Mouse (Mus musculus) left cerebral cortex, adult 2 months (tissue): ENCODE data around the gene Tpcn1. TPM values are rescaled to one million over a fixed set of nuclear protein-coding genes. Genes with fewer than 3 reads are reported as not detected.
A peak's percentile ranks its signal among the peaks of the same experiment; 100 is the strongest.

Experiments
- DNase-seq, 2 experiments: peaks; one replicate each; pipeline ENCODE4 v3.0.0; 2021 to 2022; ENCODE audit warnings: low spot score in 2 of 2, mixed read lengths in 1 of 2; ENCODE audit errors: extremely low spot score in 1 of 2
- H3K27ac ChIP-seq: fragments of 200-600 bp; 2 replicates; pipeline ENCODE4 v1.8.1; 2022
- H3K4me3 ChIP-seq: fragments of 200-600 bp; 2 replicates; pipeline ENCODE4 v1.8.1; 2022
- CTCF ChIP-seq: fragments of 200-600 bp; IDR thresholded peaks from 2 replicates; pipeline ENCODE4 v1.8.1; 2022; ENCODE audit warnings: antibody characterized with exemption, mild to moderate bottlenecking, moderate library complexity
- intact Hi-C: fragments of 180-260 bp; cut with DNase I; formaldehyde crosslinking; loops from one replicate; pipeline ENCODE4 v1.15.1; 2025
- total RNA-seq, 2 experiments: library from RNA; stranded (reverse); gene quantifications; 2 replicates each; pipeline ENCODE4 v1.2.3; 2021

The Tpcn1 gene
- total RNA-seq, 2 experiments from 2014 or later, result 36.8 to 42.1 TPM

DNA sequence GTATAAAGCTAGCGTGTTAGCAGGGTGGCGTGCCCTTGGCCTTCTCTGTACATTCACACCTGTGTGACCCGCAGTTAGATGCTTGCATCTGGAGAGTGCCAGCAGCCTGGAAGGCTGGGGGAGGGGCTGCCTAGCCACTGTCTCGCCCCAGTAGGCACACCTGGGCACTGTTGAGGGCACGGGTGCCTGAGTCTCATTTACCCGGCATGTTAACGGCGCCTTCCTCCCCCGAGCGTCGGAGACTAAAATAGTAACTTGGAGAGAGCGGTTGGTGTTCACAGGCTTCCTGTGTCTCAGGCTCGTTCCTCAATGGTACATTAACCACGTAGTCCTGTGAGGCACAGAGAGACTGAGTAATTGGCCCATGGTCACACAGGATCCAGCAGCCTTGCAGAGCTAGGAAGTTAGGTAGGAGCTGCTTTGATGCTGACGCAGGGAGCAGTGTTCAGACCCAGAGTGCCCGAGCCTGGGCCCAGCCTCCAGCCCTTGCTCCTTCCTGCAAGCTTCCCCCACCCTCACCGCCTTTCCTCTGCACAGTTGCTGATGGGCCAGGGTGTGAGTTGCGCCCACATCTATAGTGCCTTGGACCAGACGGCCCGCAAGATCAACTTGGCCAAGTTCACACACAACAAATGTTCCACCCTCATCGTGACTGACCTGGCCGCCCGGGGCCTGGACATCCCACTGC, 32.7 kb upstream of the Tpcn1 start:
- Histone ChIP-seq H3K4me3 (no peak overlapping the region), H3K27ac (peak overlapping the region; percentile 42)
- intact Hi-C loops, result no loop called here
- peak in 1 of 2 experiments; percentile 28 for DNase-seq
- no peak for TF ChIP-seq CTCF

DNA sequence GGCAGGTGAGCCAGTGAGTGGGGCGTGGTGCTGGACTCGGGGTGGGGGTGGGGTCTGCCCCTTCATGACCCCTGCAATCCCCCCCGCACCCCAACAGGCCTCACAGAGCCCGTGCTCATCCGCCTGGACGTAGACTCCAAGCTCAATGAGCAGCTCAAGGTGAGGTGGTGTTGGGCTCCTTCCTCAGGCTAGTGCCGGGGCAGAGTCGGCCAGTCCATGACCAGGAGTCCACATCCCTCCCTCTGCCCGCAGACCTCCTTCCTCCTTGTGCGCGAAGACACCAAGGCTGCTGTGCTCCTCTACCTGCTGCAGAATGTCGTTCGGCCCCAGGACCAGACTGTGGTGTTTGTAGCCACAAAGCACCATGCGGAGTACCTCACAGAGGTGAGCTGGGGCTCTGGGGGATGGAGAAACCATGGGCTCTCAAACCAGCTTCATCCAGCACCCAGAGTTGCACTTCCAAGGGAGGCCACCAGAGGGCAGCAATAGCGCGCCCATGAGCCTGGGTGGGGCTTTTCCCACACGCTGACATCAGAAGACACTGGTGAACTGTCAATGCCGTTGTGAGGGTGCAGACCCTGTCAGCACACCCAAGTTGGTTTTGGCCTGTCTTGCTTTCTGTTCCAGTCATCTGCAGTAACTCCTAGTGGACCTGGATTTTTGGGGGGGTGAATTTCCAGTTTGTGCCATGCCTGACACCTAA, 32.1 kb upstream of the Tpcn1 start:
- TF ChIP-seq CTCF, result peak; percentile 99
- intact Hi-C loops, result loop anchor here (1.0 kb wide), 4 partner anchors 28 to 126 kb away; partner anchors contain the start of gene Rasal1
- DNase-seq, result peak; percentile 83 to 94
- Histone ChIP-seq H3K4me3 (no peak overlapping the region), H3K27ac (peak overlapping the region; percentile 42)

DNA sequence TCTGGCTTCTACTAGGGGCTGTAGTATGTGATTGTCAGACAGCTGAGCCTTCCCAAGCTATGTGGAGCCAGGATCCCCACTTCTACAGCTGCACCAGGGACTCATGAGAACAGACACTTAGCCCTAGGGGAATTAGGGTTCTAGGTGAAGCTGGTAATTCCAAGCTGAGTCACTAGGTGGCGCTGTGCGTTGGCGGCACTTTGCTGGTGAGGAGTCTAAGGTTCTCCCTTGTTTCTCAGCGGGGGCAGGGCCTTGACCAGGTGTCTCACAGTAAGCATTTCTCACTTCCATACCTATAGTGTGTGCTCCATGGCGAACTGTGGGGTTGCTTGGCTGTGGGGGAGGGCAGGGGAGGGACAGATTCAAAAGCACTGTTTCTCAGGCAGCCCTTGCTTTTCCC, 30.7 kb upstream of the Tpcn1 start:
- peak in 1 of 2 experiments; percentile 82 for DNase-seq

DNA sequence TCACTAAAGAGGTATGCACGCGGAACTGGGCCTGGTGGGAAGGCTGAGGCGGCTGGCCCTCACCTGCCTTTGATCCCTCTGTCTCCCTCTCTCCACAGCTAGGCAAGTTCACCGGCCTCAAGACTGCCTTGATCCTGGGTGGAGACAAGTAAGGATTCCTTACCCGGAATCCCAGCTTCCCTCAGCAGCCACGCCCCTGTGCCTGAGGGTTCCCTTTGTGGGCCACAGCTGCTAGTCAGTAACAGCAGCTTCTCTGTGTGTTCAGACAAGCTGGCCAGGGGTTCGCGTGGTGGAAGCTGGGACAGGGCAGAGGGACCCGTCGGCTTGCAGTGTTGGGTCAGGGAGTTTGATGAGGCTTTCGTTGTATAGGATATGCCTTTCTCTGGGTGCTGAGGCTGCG, 30.3 kb upstream of the Tpcn1 start:
- intact Hi-C loops, result no loop called here
- DNase-seq, result no peak
- TF ChIP-seq CTCF, result no peak

More for the DNA sequence above, 30.7 kb upstream of the Tpcn1 start:
- Histone ChIP-seq H3K4me3 (no peak overlapping the region), H3K27ac (no peak overlapping the region)
- intact Hi-C loops, result no loop called here
- peak; percentile 83 for TF ChIP-seq CTCF

DNA sequence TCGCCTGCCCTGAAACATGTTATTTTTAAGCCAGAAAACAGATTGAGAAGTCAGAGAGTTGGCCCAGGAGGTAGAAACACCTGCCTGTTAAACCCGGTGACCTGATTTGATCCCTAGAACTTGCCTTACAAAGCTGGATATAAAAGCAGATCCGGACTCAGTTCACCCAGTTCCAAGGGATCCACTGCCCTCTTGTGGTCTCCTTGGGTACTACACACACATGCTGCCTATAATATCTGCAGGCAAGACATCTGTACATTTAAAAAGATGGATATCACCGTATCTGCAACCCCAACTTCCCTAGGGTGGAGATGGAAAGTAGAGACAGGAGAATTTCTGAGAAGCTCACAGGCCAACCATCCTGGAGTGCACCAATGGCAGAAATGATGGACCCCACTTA, 27.4 kb upstream of the Tpcn1 start:
- intact Hi-C loops, result no loop called here
- peak; percentile 56 for TF ChIP-seq CTCF
- Histone ChIP-seq H3K4me3 (no peak overlapping the region), H3K27ac (no peak overlapping the region)
- no peak for DNase-seq

More for the DNA sequence above, 30.3 kb upstream of the Tpcn1 start:
- no peak overlapping the region for H3K27ac ChIP-seq
- no peak overlapping the region for H3K4me3 ChIP-seq

DNA sequence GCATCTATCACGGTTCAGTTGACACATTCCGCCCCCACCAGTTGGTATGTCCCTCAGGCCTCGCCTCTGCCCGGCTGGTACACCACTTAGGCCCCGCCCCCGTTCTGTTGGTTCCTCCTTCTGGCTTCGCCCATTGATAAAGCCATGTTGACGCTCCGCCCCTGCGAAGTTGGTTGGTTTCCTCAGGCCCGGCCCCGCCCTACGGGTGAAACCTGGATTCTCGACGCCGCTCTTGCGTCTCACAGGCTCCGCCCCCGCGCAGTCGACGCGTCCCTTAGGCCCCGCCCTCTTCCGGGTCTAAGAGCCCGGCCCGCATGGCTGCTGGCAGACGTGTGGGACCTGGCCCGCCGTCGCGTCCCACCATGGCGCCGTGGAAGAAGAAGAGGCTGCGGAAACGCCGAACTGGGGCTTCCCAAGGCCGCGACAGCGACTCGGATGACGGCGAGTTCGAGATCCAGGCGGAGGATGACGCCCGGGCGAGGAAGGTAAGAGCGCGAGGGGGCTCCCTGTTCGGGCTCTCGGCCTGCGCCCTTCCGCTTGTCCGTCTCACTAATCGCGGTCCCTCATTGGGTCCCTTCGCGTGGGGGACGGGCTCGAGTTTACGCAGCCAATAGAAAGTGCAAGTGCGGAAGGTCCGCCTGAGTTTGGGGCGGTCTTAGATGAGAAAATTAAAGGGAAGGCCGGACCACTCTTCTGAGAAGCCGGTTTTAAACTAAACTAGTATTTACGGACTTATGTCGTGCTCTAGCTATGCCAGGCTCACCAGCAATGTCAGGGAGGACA, 24.5 kb upstream of the Tpcn1 start:
- peak; percentile 99 to 100 for DNase-seq
- intact Hi-C loops, result no loop called here
- no peak for TF ChIP-seq CTCF

DNA sequence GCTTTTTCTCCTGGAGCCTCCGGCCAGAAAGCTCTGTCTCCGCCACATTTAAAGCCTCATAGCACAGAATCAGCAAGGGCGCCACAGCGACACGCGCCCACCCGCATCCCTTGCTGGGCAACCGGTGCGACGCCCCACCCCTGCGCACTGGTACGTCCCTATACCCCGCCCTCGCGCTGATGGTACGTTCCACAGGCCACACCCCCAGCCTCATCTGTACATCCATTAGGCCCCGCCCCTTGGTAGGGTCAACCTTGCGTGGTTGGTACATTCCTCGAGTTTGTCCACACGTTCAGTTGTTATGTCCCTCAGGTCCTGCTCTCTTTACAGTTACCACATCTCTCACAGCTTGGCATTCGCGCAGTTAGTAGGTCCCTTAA, 24.0 kb upstream of the Tpcn1 start, which contains the start of the genes Rita1 and Ddx54:
Gene Rita1 (minus strand): TSS at position 148 of the 380 bp plus-strand sequence.
Gene Ddx54 (plus strand): TSS at position 298 of the 380 bp plus-strand sequence.
- Histone ChIP-seq H3K27ac (peak within 1 kb of the TSS; percentile 100), H3K4me3 (peak within 1 kb of the TSS; percentile 74)
- peak; percentile 97 to 99 for DNase-seq
- intact Hi-C loops, result no loop called here
- no peak for TF ChIP-seq CTCF

More for the DNA sequence above, 24.5 kb upstream of the Tpcn1 start:
- Histone ChIP-seq H3K27ac (peak overlapping the region; percentile 100), H3K4me3 (peak overlapping the region; percentile 74)

DNA sequence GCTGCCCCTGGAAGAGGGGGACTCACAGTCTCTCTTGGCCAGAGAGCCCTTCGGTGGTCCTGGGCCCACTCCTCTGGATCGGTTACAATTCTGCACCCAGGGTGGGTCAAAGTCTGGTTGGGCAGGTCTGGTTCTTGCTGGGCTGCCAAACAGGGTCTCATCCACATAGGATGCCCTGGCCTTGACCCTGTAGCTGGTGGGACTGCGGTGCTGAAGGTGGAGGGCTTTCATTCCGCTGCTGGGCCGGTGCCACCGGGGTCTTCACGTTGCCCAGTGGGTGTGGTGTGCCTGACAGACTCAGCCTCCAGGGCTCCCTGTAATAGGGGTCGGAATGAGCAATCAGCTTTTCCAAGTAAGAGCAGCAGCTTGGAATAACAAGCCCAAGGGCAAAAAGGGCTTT, 22.9 kb upstream of the Tpcn1 start:
- intact Hi-C loops, result no loop called here
- peak overlapping the region; percentile 100; the same call in 1 of the 2 replicates for H3K27ac ChIP-seq
- no peak for TF ChIP-seq CTCF
- peak overlapping the region; percentile 74 for H3K4me3 ChIP-seq
- DNase-seq, result no peak

DNA sequence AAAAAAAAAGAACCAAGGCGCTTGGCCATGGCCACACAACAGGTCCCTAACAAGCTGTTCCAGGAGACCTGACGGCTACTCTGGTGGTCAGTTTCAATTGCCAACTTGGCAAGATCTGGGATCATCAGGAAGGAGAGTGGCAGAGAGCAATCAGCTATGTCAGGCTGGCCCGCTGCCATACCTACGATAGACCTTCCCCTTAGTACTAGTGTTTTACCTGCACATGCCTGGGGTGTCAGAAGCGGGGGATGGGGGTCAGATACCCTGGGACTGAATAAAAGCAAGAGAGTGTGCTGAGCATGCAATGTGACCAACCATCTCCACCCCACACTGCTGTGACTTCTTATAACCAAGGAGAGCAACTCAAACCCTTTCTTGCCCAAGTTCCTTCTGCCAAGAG, 22.4 kb upstream of the Tpcn1 start:
- DNase-seq, result no peak
- intact Hi-C loops, result no loop called here
- H3K27ac ChIP-seq, result no peak overlapping the region
- no peak for TF ChIP-seq CTCF
- peak overlapping the region; percentile 74 for H3K4me3 ChIP-seq

DNA sequence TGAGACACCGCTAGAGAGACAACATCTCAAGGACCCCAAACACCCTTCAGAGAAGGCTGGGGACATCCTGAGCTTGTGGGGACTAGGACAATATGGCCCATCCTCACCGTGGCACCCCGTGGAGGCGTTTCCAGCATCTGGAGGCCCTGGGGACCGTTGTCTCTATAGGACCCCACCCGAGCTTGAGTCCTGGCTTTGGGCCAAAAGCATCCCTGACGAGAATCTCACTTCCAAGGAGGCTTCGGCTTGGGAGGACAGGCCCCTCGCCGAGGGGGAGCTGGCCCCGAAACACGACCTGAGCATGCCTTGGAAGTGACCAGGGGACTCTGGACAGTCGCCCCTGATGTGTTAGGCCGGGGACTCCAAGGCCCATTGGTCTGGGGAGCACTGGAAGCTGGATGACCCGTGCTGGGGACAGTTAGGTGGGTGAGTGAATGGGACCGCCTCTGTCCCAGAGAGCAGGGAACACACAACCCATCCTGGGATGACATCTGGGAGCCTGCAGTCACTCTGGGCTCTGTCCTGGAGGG, 20.8 kb upstream of the Tpcn1 start:
- intact Hi-C loops, result loop anchor here (10.0 kb wide), 1 partner anchor 475 kb away; no protein-coding TSS in a partner anchor
- Histone ChIP-seq H3K4me3 (no peak overlapping the region), H3K27ac (no peak overlapping the region)
- no peak for DNase-seq
- no peak for TF ChIP-seq CTCF

DNA sequence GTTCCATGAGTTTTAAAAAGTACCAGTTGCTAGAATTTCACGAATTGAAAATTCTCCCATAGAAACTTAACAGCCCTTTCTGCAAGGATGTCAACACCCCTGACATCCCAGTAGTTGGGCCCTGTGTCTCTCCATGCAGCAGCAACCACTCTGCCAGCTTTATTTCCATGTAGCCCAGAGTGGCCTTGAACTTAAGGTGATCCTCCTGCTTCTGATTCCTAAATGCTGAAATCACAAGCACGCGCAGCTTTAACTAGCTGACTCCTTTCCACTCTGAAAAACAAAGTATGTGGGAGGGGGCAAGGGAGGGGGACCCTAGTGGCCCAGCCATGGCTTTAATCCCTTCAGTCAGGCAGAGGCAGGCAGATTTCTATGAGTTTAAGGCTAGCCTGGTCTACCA, 18.9 kb upstream of the Tpcn1 start:
- intact Hi-C loops, result loop anchor here (10.0 kb wide), 1 partner anchor 473 kb away; no protein-coding TSS in a partner anchor
- no peak overlapping the region for H3K27ac ChIP-seq
- no peak for TF ChIP-seq CTCF
- H3K4me3 ChIP-seq, result no peak overlapping the region
- no peak for DNase-seq
